Mouse (Mus musculus) heart, adult 18-20 months (tissue): ENCODE data around the gene Mrpl37. TPM values are rescaled to one million over a fixed set of nuclear protein-coding genes. Genes with fewer than 3 reads are reported as not detected.
A peak's percentile ranks its signal among the peaks of the same experiment; 100 is the strongest.
"Not testable (repeated sequence)": the region's sequence is repeated elsewhere in the genome, so short reads cannot be mapped to it uniquely, and the experiment has no call there.

Source experiments
- DNase-seq, 2 experiments: peaks; one replicate each; pipeline ENCODE4 v3.0.0; 2021 to 2022; ENCODE audit warnings: mixed read lengths in 1 of 2
- long read RNA-seq, 2 experiments: library from polyadenylated mRNA; stranded (forward); transcript quantifications; one replicate each; pipeline ENCODE4 v2.0.0; 2021
- total RNA-seq, 2 experiments: library from RNA; stranded (reverse); gene quantifications; 2 replicates each; pipeline ENCODE4 v1.2.3; 2021

Gene Mrpl37
- total RNA-seq: 100 to 1,000 TPM in 1 of 2 experiments, 10 to 100 TPM in 1; 96.0 to 102 TPM
- long read RNA-seq, experiment 1, transcript Mrpl37-201 (7 exons, 1,498 nt): major isoform, 68 of 75 reads
- long read RNA-seq, experiment 1, partial matches to known transcripts: 3 of 75 reads
- long read RNA-seq, experiment 1, other reads (novel, unspliced or antisense): 1 of 75 reads
- long read RNA-seq, experiment 2, transcript Mrpl37-201 (7 exons, 1,498 nt): major isoform, 44 of 48 reads
- long read RNA-seq, experiment 2, partial matches to known transcripts: 1 of 48 reads
- long read RNA-seq, experiment 2, other reads (novel, unspliced or antisense): 2 of 48 reads

DNA sequence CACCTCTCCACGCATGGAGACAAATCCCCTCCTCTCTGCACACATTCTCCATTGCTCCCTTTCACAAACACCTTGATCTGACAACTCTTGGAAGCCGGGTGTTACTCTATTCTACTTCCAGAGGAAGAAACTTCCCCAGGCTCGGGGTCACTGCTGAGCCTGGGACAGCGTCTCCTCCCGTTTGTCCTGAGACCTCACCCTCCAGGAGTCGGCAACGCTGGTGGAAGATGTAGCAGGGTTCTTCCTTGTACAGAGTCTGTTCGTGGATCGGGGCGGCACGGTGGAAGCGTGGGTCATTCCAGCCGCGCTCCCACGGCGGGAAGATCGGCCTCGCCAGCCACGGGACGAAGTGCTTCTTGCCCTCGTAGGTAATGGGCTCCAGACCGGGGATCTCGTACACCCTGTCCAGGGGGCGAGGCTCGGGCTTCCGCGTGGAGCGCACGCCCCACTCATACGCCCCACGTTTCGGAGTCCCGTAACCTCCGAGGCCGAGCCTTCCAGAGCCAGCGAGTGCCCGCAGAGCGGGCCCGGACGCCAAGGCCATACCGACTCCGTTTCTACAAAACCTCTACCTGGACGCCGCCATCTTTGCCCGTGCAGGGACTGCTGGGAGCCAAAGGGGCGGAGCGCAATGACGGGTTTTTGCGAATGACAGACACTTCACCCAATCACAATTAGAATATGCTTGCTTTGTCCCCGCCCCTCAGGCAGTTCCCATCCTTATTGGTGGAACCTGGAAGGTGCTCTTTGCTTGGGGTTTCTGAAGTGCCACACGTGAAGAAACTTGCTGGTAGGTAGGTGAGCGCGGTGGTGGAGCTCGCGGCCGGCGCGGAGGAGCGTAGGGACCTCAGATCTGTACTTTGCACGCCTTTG, at the start of gene Mrpl37, which contains the start of gene Cyb5rl:
Mrpl37 (minus strand) TSS at position 617 of the 873 bp plus-strand sequence.
Cyb5rl (plus strand) TSS at position 737 of the 873 bp plus-strand sequence.
- DNase-seq: peak; percentile 98

DNA sequence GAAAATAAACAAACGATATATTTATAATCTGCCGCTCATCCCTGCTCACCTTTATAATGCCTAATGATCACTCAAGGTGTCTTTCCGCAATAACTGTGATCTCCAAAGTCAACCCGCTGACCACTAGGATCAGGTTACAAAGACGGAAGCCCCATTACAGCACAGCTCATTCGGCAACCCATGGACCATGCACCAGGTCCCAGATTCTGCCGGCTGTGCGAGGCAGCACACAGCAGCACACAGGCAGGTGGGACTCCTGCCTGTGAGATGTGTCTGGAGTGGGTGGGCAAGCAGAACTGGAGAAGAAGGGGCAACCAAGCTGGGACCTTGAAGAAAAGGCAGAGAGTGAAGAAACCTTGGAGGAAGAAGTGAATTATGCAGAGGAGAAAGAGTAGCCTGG, 47.6 kb upstream of the Mrpl37 start:
- DNase-seq: no peak

DNA sequence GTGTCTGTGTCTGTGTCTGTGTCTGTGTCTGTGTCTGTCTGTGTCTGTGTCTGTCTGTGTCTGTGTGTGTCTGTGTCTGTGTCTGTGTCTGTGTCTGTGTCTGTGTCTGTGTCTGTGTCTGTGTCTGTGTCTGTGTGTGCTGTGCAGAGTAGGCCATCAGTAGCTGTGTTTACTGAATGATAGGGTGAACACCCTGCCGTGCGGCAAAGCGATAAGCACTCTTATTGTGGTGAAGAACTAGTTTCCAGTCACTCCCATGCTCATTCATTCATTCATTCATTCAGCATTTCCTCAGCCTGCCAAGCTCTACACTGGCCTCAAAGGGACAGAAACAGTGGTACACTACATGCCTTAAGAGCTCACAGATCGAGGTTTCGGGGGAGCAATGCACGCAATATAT, 42.5 kb upstream of the Mrpl37 start:
- DNase-seq: not testable (repeated sequence)

DNA sequence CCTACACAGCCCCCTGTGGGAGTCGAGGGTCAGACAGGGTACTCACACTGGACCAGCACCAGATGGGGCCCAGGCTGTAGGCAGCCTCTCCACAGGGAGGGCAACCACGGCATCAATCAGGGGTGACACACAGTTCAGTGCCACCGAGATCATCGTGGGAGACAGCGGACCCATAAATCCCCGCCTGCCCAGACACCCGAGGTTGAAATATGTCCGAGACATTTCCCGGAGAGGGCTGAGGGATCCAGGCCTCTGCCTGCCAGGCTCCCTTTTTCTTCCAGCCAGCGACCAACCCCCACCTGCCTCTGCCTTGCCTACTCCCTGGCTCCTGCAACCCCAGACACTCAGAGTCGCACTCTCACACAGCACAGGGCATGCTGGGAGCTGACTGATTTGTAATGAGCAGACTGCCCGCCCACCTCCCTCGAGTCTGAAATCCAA, 41.6 kb upstream of the Mrpl37 start:
- DNase-seq: no peak

DNA sequence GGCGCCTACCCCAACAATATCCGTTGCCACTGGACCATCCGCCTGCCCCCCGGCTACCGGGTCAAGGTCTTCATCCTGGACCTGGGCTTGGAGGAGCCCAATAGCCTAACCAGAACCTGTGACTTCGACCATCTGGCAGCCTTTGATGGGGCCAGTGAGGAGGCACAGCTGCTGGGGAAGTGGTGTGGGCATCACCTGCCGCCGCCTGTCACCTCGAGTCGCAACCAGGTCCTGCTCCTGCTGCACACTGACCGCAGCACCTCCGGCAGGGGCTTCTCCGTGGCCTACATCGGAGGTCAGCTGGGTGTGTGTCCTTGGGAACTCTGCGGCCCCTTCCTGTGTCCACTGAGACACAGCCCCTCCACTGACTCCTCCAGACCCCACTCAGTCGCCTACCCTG, 40.1 kb upstream of the Mrpl37 start:
- no peak for DNase-seq

DNA sequence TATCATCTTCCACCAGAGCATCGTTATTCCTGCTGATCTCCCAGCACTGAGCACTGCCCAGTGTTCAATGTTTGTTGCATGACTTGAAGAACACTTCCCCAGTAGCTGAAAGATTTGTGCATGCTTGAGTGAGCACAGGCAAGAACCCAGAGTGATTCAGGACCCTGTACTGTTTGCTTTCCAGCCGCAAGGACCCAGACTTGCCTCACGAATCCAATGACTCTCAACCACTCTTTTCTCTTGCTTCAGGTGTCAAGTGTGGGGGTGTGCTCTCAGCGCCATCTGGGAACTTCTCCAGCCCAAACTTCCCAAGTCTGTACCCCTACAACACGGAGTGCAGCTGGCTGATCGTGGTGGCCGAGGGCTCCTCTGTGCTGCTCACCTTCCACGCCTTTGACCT, 35.6 kb upstream of the Mrpl37 start:
- no peak for DNase-seq

DNA sequence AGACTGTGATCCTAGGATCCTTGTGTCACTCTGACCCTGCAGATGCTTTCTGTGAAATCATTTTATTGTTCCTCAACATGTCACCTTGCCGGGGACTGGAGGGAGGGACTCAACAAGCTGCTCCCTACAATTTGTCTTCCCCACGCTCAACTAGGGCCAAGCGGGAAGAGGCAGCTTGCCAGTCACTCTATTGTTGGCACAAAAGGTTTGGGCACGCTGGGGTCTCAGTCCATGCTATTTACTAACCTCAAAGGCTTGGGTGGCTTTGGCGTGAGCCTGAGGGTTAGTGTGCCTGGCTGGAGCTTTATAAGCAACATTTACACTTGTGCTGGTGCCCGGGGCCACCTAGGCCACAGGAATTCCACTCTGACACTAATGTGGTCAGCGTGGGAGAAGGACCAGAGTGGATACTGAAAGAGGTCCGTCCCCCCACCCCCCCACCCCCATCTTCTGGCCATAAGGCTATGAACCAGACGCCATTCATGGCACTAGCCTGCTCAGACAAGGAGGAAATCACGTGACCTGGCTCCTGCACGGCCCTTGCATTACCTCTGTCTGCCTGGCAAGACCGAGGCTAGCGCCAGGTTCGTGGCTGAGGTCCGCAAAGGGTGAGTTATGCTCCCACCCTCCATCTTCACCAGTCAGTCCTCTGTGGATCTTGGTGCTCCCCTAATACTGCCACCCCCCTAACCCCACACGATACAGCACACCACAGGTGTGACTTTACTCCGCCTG, 32.3 kb upstream of the Mrpl37 start:
- no peak for DNase-seq

DNA sequence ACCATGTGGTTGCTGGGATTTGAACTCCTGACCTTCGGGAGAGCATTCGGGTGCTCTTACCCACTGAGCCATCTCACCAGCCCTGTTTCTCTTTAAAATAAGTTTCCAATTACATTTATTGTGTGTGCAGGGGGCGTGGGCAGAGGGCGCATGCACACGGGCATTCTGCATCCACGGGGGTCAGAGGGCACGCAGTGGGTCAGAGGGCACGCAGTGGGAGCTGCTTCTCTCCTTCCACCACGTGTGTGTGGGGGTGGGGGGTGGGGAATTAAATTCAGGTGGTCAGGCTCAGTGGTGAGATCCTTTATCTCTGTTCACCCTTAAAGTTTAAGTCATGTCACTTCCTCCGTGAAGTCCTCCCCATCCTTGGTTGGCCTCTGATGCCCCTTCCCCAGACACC, 31.7 kb upstream of the Mrpl37 start:
- DNase-seq: no peak

DNA sequence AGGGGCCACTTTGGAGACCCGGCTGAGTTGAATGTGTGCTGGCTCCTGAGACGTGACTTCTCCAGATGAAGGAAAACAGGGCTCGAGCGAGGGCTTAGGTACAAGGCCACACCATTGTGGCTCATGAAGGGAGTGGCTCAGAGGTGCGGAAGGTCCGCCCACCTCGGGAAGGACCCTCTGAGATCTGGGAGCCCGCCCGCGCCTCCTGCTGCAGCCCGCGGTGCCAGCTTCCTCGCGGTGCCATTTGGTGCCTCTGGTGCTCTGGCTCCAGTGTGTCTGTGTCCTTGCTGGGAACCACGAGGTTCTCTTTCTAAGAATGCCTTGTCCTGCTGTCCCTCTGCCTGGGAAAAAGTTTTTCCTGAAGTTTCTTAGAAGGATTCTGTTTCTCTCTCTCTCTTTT, 31.2 kb upstream of the Mrpl37 start:
- no peak for DNase-seq

DNA sequence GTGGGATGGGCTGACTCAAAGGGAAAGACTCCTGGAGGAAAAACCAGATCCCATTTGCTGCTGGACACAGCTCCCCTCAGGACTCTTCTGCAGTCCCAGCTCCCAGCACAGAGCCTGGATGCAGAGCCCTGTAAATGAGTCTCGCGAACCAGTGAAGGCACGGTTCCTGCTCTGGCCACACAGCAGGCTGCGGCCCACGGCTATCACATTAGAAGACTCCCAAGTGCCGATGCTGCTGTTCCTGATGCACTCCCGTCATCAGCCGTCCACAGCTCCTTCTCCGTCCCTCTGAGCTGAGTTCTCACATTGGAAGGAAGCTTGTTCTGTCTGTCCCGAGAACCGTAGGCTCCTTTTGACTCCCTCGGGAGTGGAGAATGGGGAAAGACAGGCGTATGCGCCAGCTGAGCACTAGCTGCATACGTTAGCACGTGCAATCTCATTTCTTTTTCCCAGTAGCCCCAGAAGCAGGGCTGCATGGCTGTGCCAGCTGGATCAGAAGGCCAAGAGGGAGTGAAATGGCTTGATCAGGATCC, 30.2 kb upstream of the Mrpl37 start, which contains the start of gene Cdcp2:
Cdcp2 (plus strand) TSS at position 51 of the 533 bp plus-strand sequence.
- DNase-seq: peak in 1 of 2 experiments; percentile 9

DNA sequence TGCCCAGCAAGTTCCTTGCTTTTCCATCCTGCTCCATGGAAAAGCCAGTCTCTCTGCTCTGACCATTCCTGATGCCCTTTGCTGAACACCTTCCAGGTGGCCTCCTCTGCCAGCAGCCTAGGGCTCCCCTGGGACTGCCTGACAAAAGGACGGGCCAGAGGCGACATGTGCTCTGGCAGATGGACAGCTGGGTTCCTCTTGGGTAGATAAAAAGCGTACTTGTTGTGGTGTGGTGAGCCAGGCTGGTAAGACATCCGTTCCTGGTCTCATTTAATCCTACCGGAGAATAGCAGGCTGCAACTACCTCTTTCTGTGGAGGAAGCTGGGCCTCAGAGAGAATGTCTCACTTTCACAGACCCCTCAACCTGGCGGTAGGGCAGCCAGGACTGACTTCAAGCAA, 29.4 kb upstream of the Mrpl37 start:
- no peak for DNase-seq

DNA sequence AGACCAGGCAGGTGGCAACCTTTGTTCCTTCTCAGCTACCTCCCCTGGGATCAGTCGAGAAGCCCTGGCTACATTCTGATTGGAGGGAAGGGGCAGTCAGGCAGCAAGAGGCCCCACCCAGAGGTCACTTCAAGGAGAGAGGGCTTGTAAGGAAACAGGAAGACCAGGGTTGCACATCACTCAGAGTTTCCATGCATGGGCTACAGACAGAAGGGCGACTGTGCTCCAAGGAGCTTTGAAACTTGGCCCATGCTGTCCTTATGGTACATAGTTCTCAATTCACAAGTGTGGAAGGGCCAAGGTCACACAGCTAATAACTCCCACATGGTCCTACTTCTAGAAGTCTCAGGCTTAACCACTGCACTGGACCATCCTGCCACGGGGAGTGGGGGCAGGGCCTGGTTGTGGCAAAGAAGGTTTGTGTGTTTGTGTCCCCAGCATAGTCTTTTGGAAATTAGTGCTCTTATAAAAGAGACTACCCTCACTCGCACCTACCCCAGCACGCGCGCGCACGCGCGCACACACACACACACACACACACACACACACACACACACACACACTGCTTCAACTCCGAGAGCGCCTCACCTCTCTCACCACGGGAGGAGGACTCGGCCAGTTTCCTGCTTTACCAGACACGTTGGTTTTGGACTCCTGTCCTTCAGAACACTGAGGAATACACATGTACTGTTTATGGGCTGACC, 28.0 kb upstream of the Mrpl37 start:
- DNase-seq: no peak

DNA sequence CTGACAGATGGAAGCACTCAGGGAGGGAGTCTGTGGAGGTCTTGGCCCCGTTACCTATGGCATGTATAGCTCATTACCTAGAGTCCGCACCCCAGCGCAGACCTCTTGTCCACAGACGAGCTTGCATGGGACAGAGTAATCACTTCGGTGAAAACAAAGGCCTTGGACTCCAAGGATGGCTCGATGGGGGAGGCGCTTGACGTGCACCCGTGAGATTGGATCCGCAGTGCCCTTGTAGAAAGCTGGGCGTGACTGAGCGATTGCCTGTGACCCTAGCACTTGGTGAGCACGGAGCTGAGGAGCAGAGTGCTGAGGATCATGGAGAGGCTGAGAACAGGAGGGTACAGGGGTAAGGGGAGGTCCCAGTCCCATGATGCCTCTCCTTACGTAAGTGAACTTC, 25.0 kb upstream of the Mrpl37 start:
- no peak for DNase-seq

DNA sequence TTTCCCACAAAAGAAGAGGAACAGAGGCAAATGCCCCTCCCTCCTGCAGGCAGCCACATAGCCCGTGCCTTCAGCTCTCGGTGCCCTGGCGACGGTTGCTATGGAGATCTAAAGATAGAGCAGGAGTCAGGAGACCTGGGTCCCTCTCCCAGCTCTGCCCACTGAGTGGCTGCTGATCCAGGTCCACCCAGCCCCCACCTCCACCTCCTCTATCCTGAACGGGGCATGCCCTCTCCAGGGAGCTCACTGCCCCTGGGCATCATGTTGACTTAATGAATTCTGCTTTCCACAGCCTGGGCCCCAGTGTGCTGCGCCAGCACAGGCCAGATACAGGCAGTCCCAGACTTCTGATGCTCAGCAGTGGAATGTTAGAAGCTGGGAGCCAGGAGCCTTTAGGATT, 18.2 kb upstream of the Mrpl37 start:
- DNase-seq: peak in 1 of 2 experiments; percentile 14

DNA sequence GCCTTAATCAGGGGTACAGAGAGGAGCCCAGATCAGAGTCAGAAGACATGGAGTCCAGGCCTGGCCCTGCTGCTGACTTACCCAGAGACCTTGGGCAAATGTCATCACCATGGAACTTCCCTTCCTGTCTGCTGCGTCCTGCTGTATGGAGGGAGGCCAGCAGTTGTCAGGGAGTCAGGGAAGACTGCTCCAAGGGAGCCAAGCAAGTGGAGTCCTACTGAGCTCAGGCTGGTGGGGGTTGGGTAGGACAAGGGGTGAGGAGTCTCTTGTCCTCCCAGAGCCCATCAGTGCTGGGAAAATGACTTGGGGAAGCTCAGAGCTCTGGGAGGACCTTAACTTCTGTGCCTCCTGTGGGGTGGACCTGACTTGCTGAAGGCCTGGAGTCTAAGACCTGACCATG, 17.7 kb upstream of the Mrpl37 start:
- no peak for DNase-seq

DNA sequence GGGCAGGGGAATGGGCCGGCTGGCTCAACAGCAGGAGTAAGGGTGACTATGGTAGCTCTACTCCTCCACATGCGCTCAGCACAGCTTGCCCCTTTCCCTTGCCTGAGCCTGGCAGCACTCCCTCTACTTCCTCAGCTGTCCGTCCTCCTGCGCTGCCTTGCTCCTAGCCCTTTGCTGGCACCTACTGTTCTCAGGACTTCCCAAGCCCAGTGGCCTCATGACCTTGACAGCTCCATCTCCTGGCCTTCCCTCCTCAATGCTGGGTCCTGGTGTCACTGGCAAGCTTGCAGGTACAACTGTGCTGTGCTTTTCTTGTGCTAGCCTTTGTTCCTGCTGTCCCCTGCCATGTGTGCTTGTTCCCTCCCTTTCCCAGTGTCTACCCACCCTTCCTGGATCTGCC, 16.5 kb upstream of the Mrpl37 start:
- no peak for DNase-seq

DNA sequence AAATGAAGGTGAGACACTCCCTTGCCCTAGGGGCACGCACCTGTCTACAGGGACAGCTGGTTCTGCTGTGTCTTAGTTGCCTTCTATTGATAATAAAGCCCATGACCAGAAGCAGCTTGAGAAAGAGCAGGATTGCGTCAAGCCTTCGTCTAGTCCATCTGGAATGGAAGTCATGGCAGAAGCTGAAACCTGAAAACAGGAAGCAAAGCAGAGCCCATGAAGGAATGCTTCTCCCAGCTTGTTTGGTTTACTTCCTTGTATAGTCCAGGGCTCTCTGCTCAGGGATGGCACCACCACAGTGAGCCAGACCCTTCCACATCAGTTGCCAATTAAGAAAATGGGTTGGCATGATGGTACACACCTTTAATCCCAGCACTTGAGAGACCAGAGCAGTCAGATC, 15.5 kb upstream of the Mrpl37 start:
- peak in 1 of 2 experiments; percentile 8 for DNase-seq

DNA sequence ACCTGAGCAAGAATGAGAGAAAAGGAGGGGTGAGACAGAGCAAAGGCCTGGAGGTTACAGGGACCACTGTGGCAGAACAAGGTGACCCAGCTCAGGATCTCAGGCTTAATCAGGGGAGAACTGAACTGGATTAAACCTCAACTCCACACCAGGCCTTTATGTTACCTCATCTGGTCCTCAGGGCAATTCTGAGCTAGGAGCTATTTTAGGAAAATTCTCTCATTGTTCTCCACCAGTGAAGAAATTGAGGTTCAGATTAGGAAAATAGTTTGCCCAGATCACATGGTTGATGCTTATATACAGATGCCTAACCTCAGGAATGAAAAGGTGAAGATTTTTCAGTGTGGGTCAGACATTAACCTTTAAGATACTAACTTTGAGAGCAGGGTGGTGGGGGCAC, 13.0 kb upstream of the Mrpl37 start:
- no peak for DNase-seq

DNA sequence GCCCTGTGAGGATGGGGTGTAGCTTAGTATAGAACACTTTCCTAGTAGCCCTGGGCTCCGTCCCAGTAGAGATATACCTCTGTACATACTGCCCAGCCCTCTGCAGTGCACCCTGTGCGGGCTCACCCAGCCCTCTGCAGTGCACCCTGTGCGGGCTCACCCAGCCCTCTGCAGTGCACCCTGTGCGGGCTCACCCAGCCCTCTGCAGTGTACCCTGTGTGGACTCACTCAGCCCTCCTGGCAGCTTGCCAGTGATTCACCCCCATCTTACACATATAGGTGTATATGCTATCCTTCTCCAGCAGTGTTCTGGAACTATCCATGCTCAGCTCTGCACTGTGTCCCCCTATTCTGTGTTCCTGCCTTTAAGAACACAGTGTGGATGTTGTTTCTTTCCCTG, 12.2 kb upstream of the Mrpl37 start:
- no peak for DNase-seq

DNA sequence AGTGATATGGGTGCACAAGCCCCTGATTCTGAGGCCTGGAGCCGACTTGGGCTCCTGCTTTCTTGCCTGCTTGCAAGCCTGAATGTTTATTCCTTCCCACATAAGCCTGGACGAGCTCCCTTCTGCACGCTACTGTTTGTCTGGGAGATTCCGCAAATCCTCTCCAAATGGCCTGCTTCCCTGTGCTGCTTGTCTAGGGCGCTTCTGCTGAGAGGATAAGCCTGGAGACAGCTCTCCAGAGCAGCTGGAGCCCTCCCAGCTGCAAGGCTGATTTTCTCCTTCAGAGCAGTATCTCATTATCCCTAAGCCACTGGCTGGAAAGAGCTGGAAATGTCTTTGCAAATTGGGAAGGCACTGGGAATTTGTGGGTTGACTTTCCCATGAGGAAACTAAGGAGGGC, 8.8 kb upstream of the Mrpl37 start:
- no peak for DNase-seq

DNA sequence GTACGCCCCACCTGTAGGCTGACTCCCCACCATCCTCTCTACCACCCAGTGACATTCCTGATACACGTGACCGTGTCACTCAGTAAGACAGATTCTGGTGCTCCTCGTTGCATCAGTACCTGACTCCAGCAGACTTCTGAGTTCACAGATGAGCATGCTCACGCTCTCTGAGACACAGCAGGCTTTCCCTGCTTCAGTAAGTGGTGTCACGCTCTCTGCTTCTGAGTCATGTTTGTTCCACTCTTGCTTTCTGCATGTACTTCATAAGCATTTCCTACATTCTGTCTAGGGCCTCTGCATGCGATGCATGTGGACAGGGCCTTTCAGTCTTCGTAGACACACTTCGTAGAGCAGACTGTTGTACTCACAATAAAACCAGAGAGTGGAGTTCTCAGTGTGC, 5.7 kb upstream of the Mrpl37 start:
- no peak for DNase-seq
